Mouse (Mus musculus): ENCODE results near the gene Gsta4.
A peak's percentile ranks its signal among the peaks of the same experiment; 100 is the strongest.

DNA sequence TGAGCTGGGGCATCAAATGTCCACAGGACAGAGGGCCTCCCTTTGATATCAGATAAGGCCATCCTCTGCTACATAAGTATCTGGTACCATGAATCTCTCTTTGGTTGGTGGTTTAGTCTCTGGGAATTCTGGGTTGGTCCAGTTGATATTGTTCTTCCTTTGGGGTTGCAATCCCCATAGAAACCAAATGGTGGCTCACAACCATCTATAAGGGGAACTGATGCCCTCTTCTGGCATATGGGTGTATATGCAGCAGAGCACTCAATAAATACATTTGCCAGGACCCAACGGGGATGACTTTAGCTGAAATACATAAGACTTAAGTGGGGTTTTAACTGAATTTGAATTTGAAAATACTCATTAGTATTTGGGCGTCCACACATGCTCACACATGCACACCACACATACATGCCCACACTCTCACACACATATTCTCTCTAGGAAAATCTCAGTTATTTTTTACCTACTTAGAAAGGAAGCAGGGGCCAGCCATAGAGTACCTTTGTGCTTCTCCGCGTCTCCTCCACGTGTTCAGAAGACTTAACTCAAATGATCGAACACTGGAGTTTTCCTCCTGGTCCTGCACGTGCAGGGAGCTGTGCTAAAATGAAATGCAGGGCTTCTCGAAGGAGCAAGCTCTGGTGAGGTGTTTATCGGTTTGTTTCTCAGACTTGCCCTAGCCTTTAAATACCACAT, 11.5 kb downstream of the Gsta4 start:
- TF ChIP-seq CTCF (IDR thresholded peaks at IDR 0.05; ENCODE audit: control insufficient read depth, insufficient read depth, insufficient read length) (peak; percentile 17), USF1 (IDR thresholded peaks at IDR 0.05; ENCODE audit: low read depth) (no peak), MAX (IDR thresholded peaks at IDR 0.05) (no peak), CEBPB (IDR thresholded peaks at IDR 0.05; ENCODE audit: low read depth) (no peak), MYOG (IDR thresholded peaks at IDR 0.05; ENCODE audit: control insufficient read depth, extremely low read depth, insufficient read length) (no peak), FOSL1 (IDR thresholded peaks at IDR 0.05; ENCODE audit: insufficient read depth, low read length, poor library complexity, severe bottlenecking) (no peak), MYOD1 (IDR thresholded peaks at IDR 0.05; ENCODE audit: control insufficient read depth, insufficient read length, low read depth) (no peak)
